Comparison of ENCODE assay signal across 8 mouse cellular contexts in the genomic region with DNA sequence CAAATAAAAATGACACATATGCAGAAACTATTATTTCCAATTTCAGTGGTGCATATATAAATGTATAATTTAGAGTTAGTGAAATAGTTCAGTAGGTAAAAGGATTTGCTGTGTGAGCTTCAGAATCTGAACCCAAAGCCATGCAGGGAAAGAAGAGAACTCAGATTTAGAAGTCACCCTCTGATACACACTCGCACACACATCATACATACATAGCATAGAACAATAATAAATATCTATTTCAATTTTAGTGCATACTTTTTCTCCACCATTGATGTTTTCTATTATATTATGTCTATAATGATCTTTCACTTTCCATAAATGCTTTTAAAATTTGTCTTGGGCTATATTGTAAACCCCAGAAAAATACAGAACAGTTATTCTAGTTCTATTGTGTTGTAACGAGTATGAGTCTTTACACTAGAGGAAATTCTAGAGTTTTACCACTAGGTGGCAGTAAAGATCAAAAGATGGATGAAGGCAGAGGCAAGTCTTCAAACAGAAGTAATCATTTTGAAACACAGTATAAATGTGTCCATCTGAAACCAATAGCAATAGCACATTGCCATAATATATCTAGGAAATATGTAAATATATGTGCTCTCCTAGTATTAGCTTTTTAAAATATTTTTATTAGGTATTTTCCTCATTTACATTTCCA. TPM values are rescaled to one million over a fixed set of nuclear protein-coding genes. Genes with fewer than 3 reads are reported as not detected.
DNase-seq lines count a peak whose midpoint lies in the region; ATAC-seq and TF ChIP-seq lines count a peak whose summit lies in the region.

No protein-coding gene starts in this region.

- H3K9ac ChIP-seq in forebrain, embryonic 11.5 days (ENCODE audit: low read length), result no peak overlapping the region
- H3K9ac ChIP-seq in embryonic facial prominence, embryonic 14.5 days (ENCODE audit: low read depth, low read length), result no peak overlapping the region
- H3K9ac ChIP-seq in lung, postnatal 0 days (replicated peaks; ENCODE audit: low read depth), result no peak overlapping the region

- H3K4me3 ChIP-seq in forebrain, embryonic 11.5 days (ENCODE audit: low read depth, low read length), result no peak overlapping the region
- H3K4me3 ChIP-seq in forebrain, embryonic 10.5 days, result no peak overlapping the region
- no peak overlapping the region for H3K4me3 ChIP-seq in embryonic facial prominence, embryonic 14.5 days (ENCODE audit: low read depth, low read length)
- no peak overlapping the region for H3K4me3 ChIP-seq in lung, postnatal 0 days (ENCODE audit: low read depth, low read length)

- TF ChIP-seq CTCF in lung, postnatal 0 days (IDR thresholded peaks at IDR 0.05), result peak; percentile 76

- 49% methylated on average over 2 of the region's 2 CpGs for WGBS in forebrain, embryonic 11.5 days
- WGBS in forebrain, embryonic 10.5 days, result 49% methylated on average over 2 of the region's 2 CpGs
- 51% methylated on average over 2 of the region's 2 CpGs for WGBS in embryonic facial prominence, embryonic 14.5 days
- WGBS in lung, postnatal 0 days, result 49% methylated on average over 2 of the region's 2 CpGs

- no peak overlapping the region for H3K27ac ChIP-seq in forebrain, embryonic 11.5 days (ENCODE audit: low read depth, low read length)
- H3K27ac ChIP-seq in forebrain, embryonic 10.5 days, result no peak overlapping the region
- no peak overlapping the region for H3K27ac ChIP-seq in embryonic facial prominence, embryonic 14.5 days (replicated peaks; ENCODE audit: low read depth, low read length)
- no peak overlapping the region for H3K27ac ChIP-seq in lung, postnatal 0 days (ENCODE audit: low read length)

- no peak for TF ChIP-seq EP300 in lung, postnatal 0 days (IDR thresholded peaks at IDR 0.05)

- no peak for DNase-seq in forebrain, embryonic 11.5 days (ENCODE audit: low spot score)
- DNase-seq in forebrain, embryonic 10.5 days (ENCODE audit: extremely low spot score, low spot score), result no peak
- DNase-seq in A20 (ENCODE audit: low read depth, low spot score), result peak; percentile 29
- peak; percentile 69 for DNase-seq in embryonic facial prominence, embryonic 14.5 days (ENCODE audit: low spot score)
- peak; percentile 88 for DNase-seq in lung, postnatal 0 days (ENCODE audit: low spot score)
- no peak for DNase-seq in cerebellum, adult 11 months
- no peak for DNase-seq in adrenal gland, postnatal 14 days
- no peak for DNase-seq in left cerebral cortex, adult 18-20 months (ENCODE audit: low spot score in 2 of 2)

- H3K36me3 ChIP-seq in forebrain, embryonic 11.5 days (ENCODE audit: control insufficient read depth, insufficient read depth, low read length), result no peaks in the 10 kb centered on the region
- no peaks in the 10 kb centered on the region for H3K36me3 ChIP-seq in forebrain, embryonic 10.5 days (replicated peaks)
- H3K36me3 ChIP-seq in embryonic facial prominence, embryonic 14.5 days (ENCODE audit: control insufficient read depth, insufficient read depth, low read length), result no peaks in the 10 kb centered on the region
- no peaks in the 10 kb centered on the region for H3K36me3 ChIP-seq in lung, postnatal 0 days (ENCODE audit: insufficient read depth, low read length)

- peak; percentile 83 for ATAC-seq in forebrain, embryonic 11.5 days (replicated peaks; ENCODE audit: low FRiP score)
- peak; percentile 65; the same call in 1 of the 2 replicates for ATAC-seq in embryonic facial prominence, embryonic 14.5 days (ENCODE audit: low read depth)
- peak; percentile 48; the same call in 1 of the 2 replicates for ATAC-seq in lung, postnatal 0 days

- H3K27me3 ChIP-seq in forebrain, embryonic 11.5 days (ENCODE audit: control insufficient read depth, insufficient read depth, low read length), result no peaks in the 10 kb centered on the region
- no peaks in the 10 kb centered on the region for H3K27me3 ChIP-seq in forebrain, embryonic 10.5 days (ENCODE audit: poor library complexity, severe bottlenecking)
- no peaks in the 10 kb centered on the region for H3K27me3 ChIP-seq in embryonic facial prominence, embryonic 14.5 days (replicated peaks; ENCODE audit: control insufficient read depth, insufficient read depth, low read length)
- no peaks in the 10 kb centered on the region for H3K27me3 ChIP-seq in lung, postnatal 0 days (replicated peaks; ENCODE audit: insufficient read depth, low read length)

- H3K9me3 ChIP-seq in forebrain, embryonic 11.5 days (ENCODE audit: control insufficient read depth, low read length), result no peaks in the 10 kb centered on the region
- no peaks in the 10 kb centered on the region for H3K9me3 ChIP-seq in forebrain, embryonic 10.5 days
- H3K9me3 ChIP-seq in embryonic facial prominence, embryonic 14.5 days (ENCODE audit: control insufficient read depth, low read length), result no peaks in the 10 kb centered on the region
- H3K9me3 ChIP-seq in lung, postnatal 0 days (ENCODE audit: low read length), result no peaks in the 10 kb centered on the region

- H3K4me2 ChIP-seq in forebrain, embryonic 11.5 days (ENCODE audit: low read depth, low read length, severe bottlenecking), result no peak overlapping the region
- no peak overlapping the region for H3K4me2 ChIP-seq in embryonic facial prominence, embryonic 14.5 days (ENCODE audit: low read depth, low read length)
- no peak overlapping the region for H3K4me2 ChIP-seq in lung, postnatal 0 days (replicated peaks; ENCODE audit: low read depth, low read length)

- no peaks in the 10 kb centered on the region for H3K4me1 ChIP-seq in forebrain, embryonic 11.5 days (replicated peaks; ENCODE audit: control insufficient read depth, insufficient read depth, low read length)
- H3K4me1 ChIP-seq in forebrain, embryonic 10.5 days, result no peaks in the 10 kb centered on the region
- H3K4me1 ChIP-seq in embryonic facial prominence, embryonic 14.5 days (ENCODE audit: control insufficient read depth, insufficient read depth, low read length), result peaks cover 10% of the 10 kb centered on the region; the same call in 1 of the 2 replicates
- H3K4me1 ChIP-seq in lung, postnatal 0 days (ENCODE audit: insufficient read depth, low read depth, low read length), result no peaks in the 10 kb centered on the region

RNA-seq across cellular contexts. Expression of a gene that starts 28.7 kb away (rescaled TPM):
- 4.1 and 5.3 TPM in 2 replicates for polyA plus RNA-seq in forebrain, embryonic 11.5 days (2014; fragmentation: Nextera tagmentation; extraction: Ambion mirVana)
- polyA plus RNA-seq in forebrain, embryonic 10.5 days (2016; fragmentation: Nextera tagmentation; extraction: Ambion mirVana), result 0.88 and 1.3 TPM in 2 replicates
- polyA plus RNA-seq in embryonic facial prominence, embryonic 14.5 days (2014; fragmentation: Nextera tagmentation; extraction: Ambion mirVana), result 248 and 345 TPM in 2 replicates
- polyA plus RNA-seq in lung, postnatal 0 days (2015; fragmentation: Nextera tagmentation; extraction: Ambion mirVana), result 505 and 526 TPM in 2 replicates
- total RNA-seq in adrenal gland, postnatal 14 days (2021), result 20.9 and 22.8 TPM in 2 replicates
- 1 to 10 TPM; 2.4 to 2.6 TPM for total RNA-seq in left cerebral cortex, adult 18-20 months (2021)

Comparison
In these comparisons a context has a peak if more than half of its experiments do, and no peak if none do; other contexts are left out.
1. DNase-seq: peak in A20 (single experiment), embryonic facial prominence, embryonic 14.5 days (single experiment) and lung, postnatal 0 days (single experiment); none in forebrain, embryonic 11.5 days (single experiment), forebrain, embryonic 10.5 days (single experiment), cerebellum, adult 11 months (single experiment), adrenal gland, postnatal 14 days (single experiment) and left cerebral cortex, adult 18-20 months (0 of 2).
2. RNA of a gene that starts 28.7 kb away (polyA plus RNA-seq): 505 to 526 TPM in lung, postnatal 0 days and 248 to 345 TPM in embryonic facial prominence, embryonic 14.5 days; 4.1 to 5.3 TPM in forebrain, embryonic 11.5 days and 0.88 to 1.3 TPM in forebrain, embryonic 10.5 days; every median in the first group is over 10 times any median in the second.
3. Peak in every context shown above with its lines, with median percentiles within 50 percentile points of each other: ATAC-seq.